Comparison of ENCODE assay signal across 11 mouse cellular contexts in the genomic region with DNA sequence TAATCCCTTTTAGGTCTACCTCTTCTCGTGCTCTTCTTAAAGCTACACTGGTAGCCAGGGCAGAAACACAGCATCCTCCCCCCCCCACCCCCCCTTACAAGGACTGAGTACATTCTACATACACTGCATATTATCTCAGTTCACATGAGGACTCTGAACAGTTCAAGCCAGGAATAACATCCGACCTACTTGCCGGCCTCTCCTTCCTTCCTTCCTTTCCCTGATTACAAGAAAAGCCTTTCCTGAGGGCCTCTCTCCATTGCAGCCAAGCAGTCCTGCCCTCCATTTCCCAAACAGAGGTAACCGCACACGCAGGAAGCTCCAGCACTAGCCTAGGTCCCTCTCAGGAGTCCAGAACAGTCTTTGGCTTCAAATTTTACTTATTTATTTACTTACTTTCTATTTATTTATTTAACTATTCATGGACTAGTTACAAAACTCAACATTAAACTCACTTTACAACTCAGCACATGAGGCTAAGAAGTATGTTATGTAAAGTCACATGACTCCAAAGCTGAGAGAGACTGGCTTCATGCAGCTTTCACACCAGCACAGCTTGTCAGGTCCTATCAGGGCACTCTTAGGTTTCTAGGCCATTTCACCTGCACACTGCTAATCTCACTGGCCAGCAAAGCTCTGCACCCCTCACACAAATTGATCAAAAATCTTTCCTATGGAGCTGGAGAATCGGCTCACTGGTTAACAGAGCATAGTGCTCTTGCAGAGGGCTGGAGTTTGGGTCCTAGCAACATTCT.
DNase-seq lines count a peak whose midpoint lies in the region; ATAC-seq and TF ChIP-seq lines count a peak whose summit lies in the region.
"Had no signal": no experiment of that assay in that cellular context is flagged by ENCODE, and none has a peak within 500 bp of the region (broad histone marks: within the 10 kb centered on the region; RNA-seq: fewer than 3 reads in every experiment).

No protein-coding gene starts in this region.

- no peak overlapping the region for H3K27ac ChIP-seq in forebrain, embryonic 12.5 days
- no peak overlapping the region for H3K27ac ChIP-seq in forebrain, embryonic 14.5 days (ENCODE audit: low read depth, low read length)
- H3K27ac ChIP-seq in liver, embryonic 14.5 days = no peak overlapping the region
- H3K27ac ChIP-seq in stomach, postnatal 0 days (replicated peaks) = no peak overlapping the region
- H3K27ac ChIP-seq: hindbrain, postnatal 0 days had no signal

- no peak overlapping the region for H3K9ac ChIP-seq in forebrain, embryonic 12.5 days
- H3K9ac ChIP-seq in forebrain, embryonic 14.5 days (ENCODE audit: low read length) = no peak overlapping the region
- H3K9ac ChIP-seq in liver, embryonic 14.5 days (replicated peaks) = no peak overlapping the region
- H3K9ac ChIP-seq in stomach, postnatal 0 days (ENCODE audit: low read length) = no peak overlapping the region
- H3K9ac ChIP-seq: embryonic facial prominence, embryonic 12.5 days had no signal

- TF ChIP-seq EP300 in liver, embryonic 14.5 days (IDR thresholded peaks at IDR 0.05; ENCODE audit: low read depth) = no peak
- TF ChIP-seq EP300 in stomach, postnatal 0 days (optimal IDR thresholded peaks at IDR 0.05) = no peak

- 0 out of 2 replicates have a peak, but pooled peaks have one; percentile 25 for ATAC-seq in forebrain, embryonic 12.5 days (ENCODE audit: low FRiP score)
- ATAC-seq in forebrain, embryonic 14.5 days = no peak
- no peak for ATAC-seq in megakaryocyte, adult 5-6 weeks (ENCODE audit: poor library complexity, severe bottlenecking)
- ATAC-seq in liver, embryonic 14.5 days (ENCODE audit: insufficient read depth) = 0 out of 2 replicates have a peak, but pooled peaks have one; percentile 31
- ATAC-seq in stomach, postnatal 0 days (ENCODE audit: low FRiP score, low TSS enrichment) = 0 out of 2 replicates have a peak, but pooled peaks have one; percentile 54
- ATAC-seq: hindbrain, postnatal 0 days had no signal

- DNase-seq in forebrain, embryonic 14.5 days (ENCODE audit: low spot score) = no peak
- DNase-seq in liver, embryonic 14.5 days (ENCODE audit: low read depth in 3 of 3, low spot score in 3 of 3) = no peak
- no peak for DNase-seq in stomach, postnatal 0 days (ENCODE audit: low spot score)
- no peak for DNase-seq in thymus, adult 18-20 months
- DNase-seq in embryo, embryonic 11 days = no peak
- DNase-seq: cerebellum, adult 11 months had no signal

- H3K9me3 ChIP-seq in forebrain, embryonic 12.5 days = no peaks in the 10 kb centered on the region
- no peaks in the 10 kb centered on the region for H3K9me3 ChIP-seq in forebrain, embryonic 14.5 days (replicated peaks; ENCODE audit: control insufficient read depth, low read length)
- H3K9me3 ChIP-seq in megakaryocyte, embryonic 14.5 days = no peaks in the 10 kb centered on the region
- no peaks in the 10 kb centered on the region for H3K9me3 ChIP-seq in liver, embryonic 14.5 days (ENCODE audit: control insufficient read depth, low read length)
- H3K9me3 ChIP-seq in stomach, postnatal 0 days (ENCODE audit: control insufficient read depth, low read length) = no peaks in the 10 kb centered on the region
- H3K9me3 ChIP-seq: embryonic facial prominence, embryonic 12.5 days had no signal

- no peak overlapping the region for H3K4me3 ChIP-seq in forebrain, embryonic 12.5 days (replicated peaks)
- H3K4me3 ChIP-seq in forebrain, embryonic 14.5 days (ENCODE audit: low read depth, low read length) = no peak overlapping the region
- peak overlapping the region; percentile 62 for H3K4me3 ChIP-seq in megakaryocyte, embryonic 14.5 days (replicated peaks)
- no peak overlapping the region for H3K4me3 ChIP-seq in liver, embryonic 14.5 days (ENCODE audit: insufficient read depth in 1 of 2, low read depth in 2 of 2, low read length in 2 of 2)
- H3K4me3 ChIP-seq in stomach, postnatal 0 days (ENCODE audit: low read depth, low read length) = no peak overlapping the region
- H3K4me3 ChIP-seq: embryonic facial prominence, embryonic 12.5 days had no signal

- H3K4me1 ChIP-seq in forebrain, embryonic 12.5 days = peaks cover 11% of the 10 kb centered on the region
- 0 out of 2 replicates have a peak, but pooled peaks cover 2% of the 10 kb centered on the region for H3K4me1 ChIP-seq in forebrain, embryonic 14.5 days (ENCODE audit: control insufficient read depth, insufficient read depth, low read length)
- H3K4me1 ChIP-seq in megakaryocyte, embryonic 14.5 days = peaks cover 58% of the 10 kb centered on the region
- H3K4me1 ChIP-seq in liver, embryonic 14.5 days (replicated peaks; ENCODE audit: control insufficient read depth in 2 of 2, insufficient read depth in 2 of 2, low read length in 1 of 2) = peaks cover 0 to 9% of the 10 kb centered on the region in 2 experiments; a peak in 2 of 4 replicates
- 0 out of 2 replicates have a peak, but pooled peaks cover 2% of the 10 kb centered on the region for H3K4me1 ChIP-seq in stomach, postnatal 0 days (replicated peaks; ENCODE audit: control insufficient read depth, insufficient read depth)

- WGBS in forebrain, embryonic 12.5 days = 73% methylated on average over 6 of the region's 6 CpGs
- 69% methylated on average over 6 of the region's 6 CpGs for WGBS in forebrain, embryonic 14.5 days
- 30% methylated on average over 6 of the region's 6 CpGs for WGBS in liver, embryonic 14.5 days (ENCODE audit: insufficient replicate concordance)
- 45% methylated on average over 6 of the region's 6 CpGs for WGBS in stomach, postnatal 0 days

- H3K4me2 ChIP-seq in forebrain, embryonic 12.5 days = no peak overlapping the region
- H3K4me2 ChIP-seq in forebrain, embryonic 14.5 days (ENCODE audit: low read length) = no peak overlapping the region
- no peak overlapping the region for H3K4me2 ChIP-seq in liver, embryonic 14.5 days (ENCODE audit: low read depth)
- no peak overlapping the region for H3K4me2 ChIP-seq in stomach, postnatal 0 days (replicated peaks; ENCODE audit: low read depth)
- H3K4me2 ChIP-seq: embryonic facial prominence, embryonic 12.5 days had no signal

- H3K27me3 ChIP-seq in forebrain, embryonic 12.5 days = no peaks in the 10 kb centered on the region
- H3K27me3 ChIP-seq in forebrain, embryonic 14.5 days (replicated peaks; ENCODE audit: control insufficient read depth, insufficient read depth, low read length) = no peaks in the 10 kb centered on the region
- no peaks in the 10 kb centered on the region for H3K27me3 ChIP-seq in megakaryocyte, embryonic 14.5 days (replicated peaks)
- H3K27me3 ChIP-seq in liver, embryonic 14.5 days (ENCODE audit: control insufficient read depth, insufficient read depth, low read length) = no peaks in the 10 kb centered on the region
- no peaks in the 10 kb centered on the region for H3K27me3 ChIP-seq in stomach, postnatal 0 days (ENCODE audit: control insufficient read depth, insufficient read depth, low read length)
- H3K27me3 ChIP-seq: embryonic facial prominence, embryonic 12.5 days had no signal

- no peaks in the 10 kb centered on the region for H3K36me3 ChIP-seq in forebrain, embryonic 12.5 days (replicated peaks)
- H3K36me3 ChIP-seq in forebrain, embryonic 14.5 days (ENCODE audit: control insufficient read depth, insufficient read depth, low read length) = no peaks in the 10 kb centered on the region
- peaks cover 2% of the 10 kb centered on the region for H3K36me3 ChIP-seq in megakaryocyte, embryonic 14.5 days (replicated peaks; ENCODE audit: low read length)
- no peaks in the 10 kb centered on the region for H3K36me3 ChIP-seq in liver, embryonic 14.5 days (replicated peaks; ENCODE audit: control insufficient read depth, insufficient read depth, low read depth)
- no peaks in the 10 kb centered on the region for H3K36me3 ChIP-seq in stomach, postnatal 0 days (ENCODE audit: control insufficient read depth, insufficient read depth, low read length)

- no peak for TF ChIP-seq CTCF in liver, embryonic 14.5 days (IDR thresholded peaks at IDR 0.05; ENCODE audit: low read depth)
- TF ChIP-seq CTCF in stomach, postnatal 0 days (IDR thresholded peaks at IDR 0.05; ENCODE audit: low read depth) = no peak

Comparison
In these comparisons a context has a peak if more than half of its experiments do, and no peak if none do; other contexts are left out.
1. ATAC-seq: peak in forebrain, embryonic 12.5 days (single experiment), liver, embryonic 14.5 days (single experiment) and stomach, postnatal 0 days (single experiment); none in forebrain, embryonic 14.5 days (single experiment) and megakaryocyte, adult 5-6 weeks (single experiment).